Mouse (Mus musculus) spleen, adult 2 months (tissue): Measurements from ENCODE around the gene Depp1.

Experiments used
- CTCF ChIP-seq: fragments of 200-500 bp; IDR thresholded peaks from 2 replicates; pipeline ENCODE4 v1.5.1; 2011; ENCODE audit warnings: mild to moderate bottlenecking, inconsistent platforms; ENCODE audit not compliant: insufficient read depth, insufficient read length, insufficient replicate concordance; ENCODE audit errors: extremely low read depth
- POLR2A ChIP-seq: fragments of 200-500 bp; IDR thresholded peaks from 2 replicates; pipeline ENCODE4 v1.6.1; 2011; ENCODE audit warnings: low read depth, low read length, inconsistent platforms

DNA sequence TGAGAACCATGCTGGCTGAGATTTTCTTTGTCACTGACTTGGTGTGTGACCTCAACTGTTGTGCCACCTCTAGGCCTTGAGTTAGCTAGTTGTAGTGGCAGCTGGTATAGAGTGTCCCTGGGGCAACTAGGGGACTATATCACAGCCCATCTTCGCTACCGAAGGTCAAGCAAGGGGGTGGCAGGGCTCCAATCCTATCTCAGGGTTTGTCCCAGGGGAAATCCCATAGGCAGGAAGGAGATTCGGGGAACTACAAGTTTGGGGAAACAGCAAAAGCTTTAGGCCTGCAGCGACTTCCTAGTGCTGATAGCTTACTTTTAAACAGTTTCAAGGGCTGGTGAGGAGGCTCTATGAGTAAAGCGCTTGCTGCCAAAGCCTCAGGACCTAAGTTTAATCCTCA, 21.9 kb downstream of the Depp1 start:
- TF ChIP-seq CTCF = no peak
- TF ChIP-seq POLR2A = no peak
